Mouse (Mus musculus): ENCODE measurements around the gene Neu1.
"Not testable (repeated sequence)": the region's sequence is repeated elsewhere in the genome, so short reads cannot be mapped to it uniquely, and the experiment has no call there.

Gene Neu1

GRCm38 (mm10) chr17:34964640-34965049, 33.6 kb downstream of the Neu1 start:
- no peak for ATAC-seq (ENCODE audit: low TSS enrichment)

GRCm38 (mm10) chr17:34965627-34966026, 34.6 kb downstream of the Neu1 start:
- ATAC-seq (ENCODE audit: low TSS enrichment), result no peak

- not testable (repeated sequence) for ATAC-seq (ENCODE audit: low TSS enrichment)
These were observed 38.8 kb downstream of the Neu1 start, which contains the start of gene Gm20481 for GRCm38 (mm10) chr17:34969822-34970221. Gm20481 (plus strand) TSS chr17:34969912.

GRCm38 (mm10) chr17:34970850-34971249, 39.8 kb downstream of the Neu1 start:
- not testable (repeated sequence) for ATAC-seq (ENCODE audit: low TSS enrichment)

- ATAC-seq (ENCODE audit: low TSS enrichment), result not testable (repeated sequence)
These were observed 40.6 kb downstream of the Neu1 start for GRCm38 (mm10) chr17:34971694-34972068.

- ATAC-seq (ENCODE audit: low TSS enrichment), result peak; percentile 93
These were observed 41.2 kb downstream of the Neu1 start, which contains the start of the genes Hspa1a and Hspa1l for GRCm38 (mm10) chr17:34972069-34972749. Hspa1a (minus strand) TSS chr17:34972156. Hspa1l (plus strand) TSS chr17:34972703.

- ATAC-seq (ENCODE audit: low TSS enrichment), result no peak
These were observed 44.8 kb downstream of the Neu1 start for GRCm38 (mm10) chr17:34975581-34976492.

- ATAC-seq (ENCODE audit: low TSS enrichment), result no peak
These were observed 45.9 kb downstream of the Neu1 start for GRCm38 (mm10) chr17:34977000-34977399.

- ATAC-seq (ENCODE audit: low TSS enrichment), result no peak
These were observed 47.2 kb downstream of the Neu1 start for GRCm38 (mm10) chr17:34978239-34978638.

- ATAC-seq (ENCODE audit: low TSS enrichment), result no peak
These were observed 48.6 kb downstream of the Neu1 start for GRCm38 (mm10) chr17:34979631-34980030.

- ATAC-seq (ENCODE audit: low TSS enrichment), result peak; percentile 18; the same call in 1 of the 2 replicates
These were observed 49.6 kb downstream of the Neu1 start for GRCm38 (mm10) chr17:34980655-34981054.

- peak; percentile 92 for ATAC-seq (ENCODE audit: low TSS enrichment)
These were observed 50.7 kb downstream of the Neu1 start, which contains the start of gene Lsm2 for GRCm38 (mm10) chr17:34981690-34982180. Lsm2 (plus strand) TSS chr17:34981862.

- ATAC-seq (ENCODE audit: low TSS enrichment), result no peak
These were observed 51.3 kb downstream of the Neu1 start for GRCm38 (mm10) chr17:34982328-34982727.

- no peak for ATAC-seq (ENCODE audit: low TSS enrichment)
These were observed 53.2 kb downstream of the Neu1 start for GRCm38 (mm10) chr17:34984218-34984617.
